Mouse (Mus musculus): ENCODE data around the gene Ano1. TPM values are rescaled to one million over a fixed set of nuclear protein-coding genes. Genes with fewer than 3 reads are reported as not detected.

Gene Ano1
- polyA plus RNA-seq (2012; rRNA removed) = 12.9 and 13.4 TPM in 2 replicates

DNA sequence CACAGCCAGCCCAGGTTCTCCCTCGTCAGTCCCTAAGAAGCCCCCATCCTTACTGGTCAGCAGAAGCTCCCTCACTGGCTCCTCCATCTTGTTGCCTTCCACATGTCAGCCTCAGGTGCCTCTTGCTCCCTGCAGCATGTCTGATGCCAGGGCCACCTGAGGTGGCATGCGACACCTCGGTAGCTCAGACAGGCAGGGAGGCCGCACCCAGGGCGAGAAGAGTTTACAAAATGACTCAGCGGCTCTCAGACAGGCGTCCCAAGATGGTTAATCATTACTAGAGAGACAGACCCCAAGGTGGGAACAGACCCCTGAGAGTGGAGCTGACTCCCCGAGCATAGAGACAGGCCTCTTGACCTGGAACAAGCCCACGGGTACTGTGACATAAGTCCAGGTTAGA, at the start of gene Ano1:
TSS of gene Ano1 (minus strand) at position 142 of the 400 bp plus-strand sequence.
- TF ChIP-seq CTCF (IDR thresholded peaks at IDR 0.05; ENCODE audit: borderline replicate concordance, extremely low read depth, insufficient read depth, insufficient read length) (no peak), POLR2A (IDR thresholded peaks at IDR 0.05; ENCODE audit: borderline replicate concordance, extremely low read depth, insufficient read depth, insufficient read length, poor library complexity, severe bottlenecking) (no peak)
- DNase-seq (ENCODE audit: low read depth) = no peak

DNA sequence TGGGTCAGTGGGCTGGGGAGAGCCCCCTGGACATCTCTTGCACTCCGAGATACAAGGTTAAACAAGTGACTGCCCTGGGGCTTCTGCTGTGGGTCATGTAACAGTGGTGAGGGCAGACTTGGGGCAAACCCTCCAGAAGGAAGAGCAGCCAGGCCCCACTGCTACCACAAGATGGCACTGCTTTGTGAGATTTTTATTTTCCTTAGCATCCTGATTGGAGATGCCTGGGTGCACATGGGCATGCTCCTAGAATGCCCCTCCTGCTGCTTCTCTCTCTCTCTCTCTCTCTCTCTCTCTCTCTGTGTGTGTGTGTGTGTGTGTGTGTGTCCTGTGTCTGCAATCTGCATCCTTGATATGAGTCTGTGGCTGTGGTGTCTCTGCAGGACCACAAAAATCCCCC, 46.7 kb upstream of the Ano1 start:
- peak; percentile 79 for DNase-seq (ENCODE audit: low read depth)
- TF ChIP-seq POLR2A (IDR thresholded peaks at IDR 0.05; ENCODE audit: borderline replicate concordance, extremely low read depth, insufficient read depth, insufficient read length, poor library complexity, severe bottlenecking) = no peak
- TF ChIP-seq CTCF (IDR thresholded peaks at IDR 0.05; ENCODE audit: borderline replicate concordance, extremely low read depth, insufficient read depth, insufficient read length) = peak; percentile 74

DNA sequence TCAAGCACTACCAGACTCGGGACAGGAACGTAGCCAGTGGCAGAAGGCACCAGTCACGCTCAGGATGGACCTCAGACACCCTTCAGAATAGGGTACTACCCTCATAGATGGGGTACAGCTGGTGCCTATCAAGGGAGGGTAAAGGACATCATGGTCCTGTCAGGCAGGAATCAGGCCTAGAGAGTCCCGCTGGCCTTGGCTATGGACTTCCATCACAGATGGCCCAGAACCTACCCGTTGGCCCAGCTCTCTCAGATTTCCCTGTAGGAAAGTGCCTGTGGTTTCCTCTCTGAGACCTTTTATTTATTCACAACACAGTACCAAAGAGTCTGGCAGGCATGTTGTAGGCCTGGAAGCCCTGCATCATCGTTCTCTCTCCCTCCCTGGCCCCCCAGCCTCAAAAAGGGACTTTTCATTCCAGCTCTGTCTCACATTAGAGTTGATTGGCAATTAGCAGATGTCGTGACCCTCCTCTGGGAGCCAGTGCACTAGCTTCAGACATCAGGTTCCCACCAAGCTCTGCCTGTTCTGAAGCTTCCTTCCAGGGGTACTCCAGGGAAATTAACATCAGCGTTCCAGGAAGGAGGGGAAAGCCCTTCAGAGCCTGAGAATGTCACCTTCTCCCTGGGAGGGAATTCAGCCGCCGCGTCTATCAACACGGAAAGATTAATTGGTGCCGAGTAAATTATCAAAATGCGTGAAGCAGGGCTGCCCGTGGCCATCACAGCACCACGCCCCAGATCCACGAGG, 45.4 kb upstream of the Ano1 start:
- peak; percentile 53 for DNase-seq (ENCODE audit: low read depth)
- no peak for TF ChIP-seq CTCF (IDR thresholded peaks at IDR 0.05; ENCODE audit: borderline replicate concordance, extremely low read depth, insufficient read depth, insufficient read length)
- TF ChIP-seq POLR2A (IDR thresholded peaks at IDR 0.05; ENCODE audit: borderline replicate concordance, extremely low read depth, insufficient read depth, insufficient read length, poor library complexity, severe bottlenecking) = no peak

DNA sequence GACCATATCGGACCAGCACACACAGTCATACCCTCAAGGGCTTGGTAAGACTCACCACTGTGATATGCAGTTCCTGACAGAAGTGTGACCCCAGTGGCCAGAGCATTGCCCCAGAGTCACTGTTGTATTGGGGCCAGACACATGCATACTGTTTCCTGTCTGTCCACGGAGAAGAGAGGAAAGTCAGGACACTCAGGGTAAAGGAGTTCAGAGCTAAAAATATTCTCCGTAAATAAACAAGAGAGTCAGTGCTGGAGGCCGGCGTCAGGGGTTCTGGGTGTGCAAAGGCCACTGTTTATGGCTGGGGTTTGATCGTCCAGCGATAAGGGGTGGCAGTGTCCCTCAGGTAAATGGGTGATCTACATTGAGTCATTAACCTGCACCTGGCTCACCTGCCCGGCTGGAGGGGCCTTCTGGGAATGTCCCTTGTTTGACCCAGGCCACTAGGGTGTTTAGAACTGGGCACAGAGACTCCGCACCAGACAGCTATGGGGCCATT, 44.3 kb upstream of the Ano1 start:
- TF ChIP-seq POLR2A (IDR thresholded peaks at IDR 0.05; ENCODE audit: borderline replicate concordance, extremely low read depth, insufficient read depth, insufficient read length, poor library complexity, severe bottlenecking) = no peak
- TF ChIP-seq CTCF (IDR thresholded peaks at IDR 0.05; ENCODE audit: borderline replicate concordance, extremely low read depth, insufficient read depth, insufficient read length) = no peak
- DNase-seq (ENCODE audit: low read depth) = no peak

DNA sequence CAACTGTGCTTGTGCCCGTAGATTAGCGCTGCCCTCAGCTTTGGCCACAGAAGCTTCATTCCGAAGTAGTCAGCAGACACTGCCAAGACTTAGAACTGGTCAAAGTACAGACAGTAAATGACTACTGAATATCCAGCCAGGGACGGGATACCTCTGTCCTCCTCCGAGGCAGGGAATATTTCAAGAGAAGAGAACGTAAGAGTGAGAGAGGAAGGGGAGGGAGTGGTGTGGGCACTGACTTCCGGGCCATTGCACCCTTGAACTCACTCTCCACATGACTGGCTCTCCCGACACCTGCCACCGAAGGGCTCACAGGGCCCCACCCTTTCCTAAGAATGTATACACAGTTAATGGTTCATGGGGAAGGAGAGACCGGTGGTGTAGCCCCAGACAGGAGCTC, 41.5 kb upstream of the Ano1 start:
- TF ChIP-seq POLR2A (IDR thresholded peaks at IDR 0.05; ENCODE audit: borderline replicate concordance, extremely low read depth, insufficient read depth, insufficient read length, poor library complexity, severe bottlenecking) (no peak), CTCF (IDR thresholded peaks at IDR 0.05; ENCODE audit: borderline replicate concordance, extremely low read depth, insufficient read depth, insufficient read length) (no peak)
- no peak for DNase-seq (ENCODE audit: low read depth)

DNA sequence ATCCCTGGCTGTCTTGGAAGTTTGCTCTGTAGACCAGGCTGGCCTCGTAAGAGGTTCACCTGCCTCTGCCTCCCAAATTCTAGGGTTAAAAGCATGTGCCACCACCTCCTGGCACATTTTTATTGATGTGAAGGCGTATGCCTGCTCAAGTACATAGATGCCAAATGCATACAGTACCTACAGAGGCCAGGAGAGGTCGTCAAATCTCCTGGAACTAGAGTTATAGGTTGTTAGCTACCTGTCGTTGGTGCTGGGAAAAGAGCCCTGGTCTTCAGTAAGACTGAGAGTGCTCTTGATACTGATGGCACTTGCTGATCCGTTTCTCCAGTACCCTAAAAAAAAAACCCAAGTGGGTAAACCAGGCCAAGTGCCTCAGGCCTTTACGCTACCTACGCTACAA, 39.7 kb upstream of the Ano1 start:
- no peak for TF ChIP-seq CTCF (IDR thresholded peaks at IDR 0.05; ENCODE audit: borderline replicate concordance, extremely low read depth, insufficient read depth, insufficient read length)
- no peak for TF ChIP-seq POLR2A (IDR thresholded peaks at IDR 0.05; ENCODE audit: borderline replicate concordance, extremely low read depth, insufficient read depth, insufficient read length, poor library complexity, severe bottlenecking)
- DNase-seq (ENCODE audit: low read depth) = no peak

DNA sequence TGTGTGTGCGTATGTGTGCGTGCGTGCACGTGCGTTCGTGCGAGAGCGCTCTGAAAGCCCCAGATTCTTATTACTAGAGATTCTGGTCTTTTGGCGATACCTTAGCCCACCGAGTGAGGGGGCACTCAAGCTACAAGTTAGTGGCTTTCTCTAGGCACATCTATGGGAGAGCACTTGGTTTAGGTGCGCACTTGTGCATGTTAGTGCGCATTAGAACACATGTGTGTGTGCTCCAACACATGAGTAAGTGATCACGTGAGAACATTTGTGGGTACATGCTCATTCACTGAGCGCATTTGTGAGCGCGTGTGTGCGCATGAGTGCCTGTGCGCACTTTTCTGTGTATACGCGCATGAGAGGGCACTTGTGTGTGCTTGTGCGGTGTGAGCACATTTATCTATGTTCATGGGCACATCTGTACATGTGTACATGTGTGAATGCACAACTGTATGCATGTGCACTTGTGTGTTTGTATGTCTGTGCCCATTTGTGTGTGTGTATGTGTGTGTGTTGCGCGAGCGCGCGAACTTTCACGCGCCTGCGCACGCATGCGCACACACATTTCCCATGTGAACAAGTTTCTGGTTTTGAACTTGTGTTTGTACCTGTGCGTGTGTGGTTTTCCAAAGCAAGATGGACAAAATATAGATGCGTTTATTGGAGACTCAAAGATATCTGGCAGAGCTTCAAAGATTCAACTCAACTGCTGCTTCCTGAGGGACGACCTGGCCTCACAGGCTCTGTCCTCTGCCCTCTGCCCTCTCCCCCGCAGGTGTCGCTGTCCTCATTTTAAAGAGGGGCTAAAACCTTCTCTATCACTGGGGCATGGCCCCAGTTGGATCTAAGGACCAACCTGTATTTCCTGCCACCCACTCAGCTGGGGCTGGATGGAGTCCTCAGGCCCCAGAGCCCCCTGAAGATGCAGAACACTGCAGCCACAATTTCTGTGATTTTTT, 38.1 kb upstream of the Ano1 start:
- peak; percentile 58 for DNase-seq (ENCODE audit: low read depth)
- TF ChIP-seq CTCF (IDR thresholded peaks at IDR 0.05; ENCODE audit: borderline replicate concordance, extremely low read depth, insufficient read depth, insufficient read length) = peak; percentile 32; the same call in 1 of the 2 replicates
- TF ChIP-seq POLR2A (IDR thresholded peaks at IDR 0.05; ENCODE audit: borderline replicate concordance, extremely low read depth, insufficient read depth, insufficient read length, poor library complexity, severe bottlenecking) = no peak

DNA sequence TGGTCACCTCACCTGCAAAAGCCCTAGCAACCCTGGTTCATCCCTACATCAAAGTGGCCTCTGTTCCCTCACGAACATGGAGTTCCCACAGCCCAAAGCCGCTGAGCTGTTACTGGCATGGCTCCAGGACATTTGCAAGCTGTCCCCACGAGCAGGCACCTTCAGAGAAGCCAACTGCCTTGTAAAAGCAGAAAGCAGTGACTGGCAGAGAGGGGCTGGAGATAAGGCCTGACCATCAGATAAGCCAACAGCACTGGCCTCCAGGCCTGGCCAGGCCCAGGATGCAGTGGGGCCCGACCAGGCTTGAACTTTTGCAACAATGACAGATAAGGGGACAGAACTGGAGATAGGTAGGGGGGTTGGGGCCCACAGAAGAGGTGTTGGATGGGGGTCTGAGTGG, 36.9 kb upstream of the Ano1 start:
- DNase-seq (ENCODE audit: low read depth) = peak; percentile 41
- TF ChIP-seq POLR2A (IDR thresholded peaks at IDR 0.05; ENCODE audit: borderline replicate concordance, extremely low read depth, insufficient read depth, insufficient read length, poor library complexity, severe bottlenecking) (no peak), CTCF (IDR thresholded peaks at IDR 0.05; ENCODE audit: borderline replicate concordance, extremely low read depth, insufficient read depth, insufficient read length) (no peak)

DNA sequence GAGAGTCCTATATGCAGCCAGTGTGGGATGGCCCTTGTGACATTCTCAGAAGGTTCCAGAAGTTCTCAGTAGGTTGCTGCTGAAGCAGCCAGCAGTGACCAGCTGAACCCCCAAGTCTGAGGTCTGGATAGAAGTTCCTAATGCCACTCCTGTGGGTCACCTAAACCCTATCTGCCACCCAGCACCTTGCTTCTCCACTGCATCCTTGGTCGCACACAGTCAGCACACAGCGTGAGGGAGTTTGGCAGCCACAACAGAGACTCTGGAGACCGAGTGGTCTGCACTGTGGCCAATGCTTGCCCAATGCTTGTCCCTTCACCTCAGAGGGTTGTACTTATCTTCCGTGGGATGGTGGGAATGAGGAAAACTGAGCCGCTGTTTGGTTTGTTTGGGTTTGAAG, 35.7 kb upstream of the Ano1 start:
- TF ChIP-seq POLR2A (IDR thresholded peaks at IDR 0.05; ENCODE audit: borderline replicate concordance, extremely low read depth, insufficient read depth, insufficient read length, poor library complexity, severe bottlenecking) (no peak), CTCF (IDR thresholded peaks at IDR 0.05; ENCODE audit: borderline replicate concordance, extremely low read depth, insufficient read depth, insufficient read length) (no peak)
- DNase-seq (ENCODE audit: low read depth) = no peak

DNA sequence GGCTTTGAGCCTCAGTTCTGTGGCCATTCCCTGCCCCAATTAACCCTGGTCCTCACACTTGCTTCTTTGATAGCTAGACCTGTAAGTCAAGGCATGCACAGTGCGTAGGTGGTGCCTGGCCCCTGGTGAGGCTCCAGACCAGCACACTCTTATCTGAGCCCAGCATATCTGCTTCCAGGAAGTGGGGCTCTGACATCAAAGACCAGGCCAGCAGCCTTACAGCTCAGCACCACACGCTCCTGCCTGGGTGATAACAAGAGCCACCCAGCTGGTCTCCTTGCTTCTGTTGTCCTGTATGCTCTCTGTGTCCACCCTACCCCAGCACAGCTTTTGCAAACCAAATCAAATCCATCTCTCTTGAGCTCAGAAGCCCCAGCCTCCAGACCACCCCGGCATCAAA, 34.8 kb upstream of the Ano1 start:
- no peak for DNase-seq (ENCODE audit: low read depth)
- no peak for TF ChIP-seq POLR2A (IDR thresholded peaks at IDR 0.05; ENCODE audit: borderline replicate concordance, extremely low read depth, insufficient read depth, insufficient read length, poor library complexity, severe bottlenecking)
- TF ChIP-seq CTCF (IDR thresholded peaks at IDR 0.05; ENCODE audit: borderline replicate concordance, extremely low read depth, insufficient read depth, insufficient read length) = no peak

DNA sequence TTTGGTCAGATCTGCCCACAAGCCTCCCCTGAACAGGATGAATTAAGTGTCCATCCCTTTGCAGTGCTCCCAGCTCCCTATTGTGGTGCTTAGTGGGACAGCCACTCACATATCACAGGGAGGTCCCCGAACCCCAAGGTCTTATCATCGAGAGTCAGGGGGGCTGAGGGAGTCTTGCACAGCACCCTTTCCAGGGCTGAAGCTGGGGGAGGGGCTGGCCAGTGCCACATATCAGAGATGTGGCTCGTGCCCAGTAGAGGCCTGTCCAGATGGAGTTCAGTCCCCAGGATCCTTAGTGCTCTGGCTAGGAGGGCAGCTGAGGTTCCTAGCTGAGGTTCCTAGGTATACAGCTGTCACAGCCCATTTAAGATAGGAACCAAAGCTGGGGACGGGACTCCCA, 32.4 kb upstream of the Ano1 start:
- TF ChIP-seq CTCF (IDR thresholded peaks at IDR 0.05; ENCODE audit: borderline replicate concordance, extremely low read depth, insufficient read depth, insufficient read length) = no peak
- no peak for TF ChIP-seq POLR2A (IDR thresholded peaks at IDR 0.05; ENCODE audit: borderline replicate concordance, extremely low read depth, insufficient read depth, insufficient read length, poor library complexity, severe bottlenecking)
- no peak for DNase-seq (ENCODE audit: low read depth)
